Mouse (Mus musculus) G1E (cell line): ENCODE data around the gene Lgals7.

Experiments
- CTCF ChIP-seq: IDR thresholded peaks from 2 replicates; pipeline ENCODE4 v1.5.1; 2012; ENCODE audit warnings: low read depth, low read length, inconsistent platforms, mixed read lengths
- TAL1 ChIP-seq: conservative IDR thresholded peaks from 2 replicates; pipeline ENCODE4 v1.6.1; 2012; ENCODE audit warnings: low read depth, low read length, inconsistent platforms, mixed read lengths

DNA sequence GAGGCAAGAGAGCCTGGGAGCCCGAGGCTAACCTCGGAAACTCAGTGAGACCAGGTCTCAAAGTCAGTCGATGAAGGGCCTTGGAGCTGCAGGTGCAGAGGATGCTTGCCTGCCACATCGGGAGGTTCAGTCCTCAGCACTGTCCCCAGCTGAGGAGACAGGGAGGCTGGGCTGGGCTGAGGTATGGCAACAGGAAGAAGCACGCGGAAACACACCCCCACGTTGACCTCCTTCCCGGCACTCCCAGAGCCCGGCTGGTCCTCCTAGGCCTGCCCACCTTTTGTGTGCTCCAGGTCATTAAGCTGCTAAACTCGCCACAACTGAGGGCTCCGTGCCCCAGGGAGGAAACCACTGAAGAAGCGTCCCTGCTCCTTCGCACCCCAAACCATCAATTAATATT is 17.5 kb downstream of the Lgals7 start, which contains the start of gene Capn12:
- TF ChIP-seq CTCF (no peak), TAL1 (no peak)
